Mouse (Mus musculus) stomach, postnatal 0 days (tissue): Measurements from ENCODE around the gene Gbp4.

Experiments
- CTCF ChIP-seq: IDR thresholded peaks from 2 replicates; pipeline ENCODE4 v1.5.1; 2016; ENCODE audit warnings: antibody characterized with exemption, low read depth, mild to moderate bottlenecking, moderate library complexity
- EP300 ChIP-seq: optimal IDR thresholded peaks from 2 replicates; pipeline ENCODE3; 2016; ENCODE audit warnings: antibody characterized with exemption

DNA sequence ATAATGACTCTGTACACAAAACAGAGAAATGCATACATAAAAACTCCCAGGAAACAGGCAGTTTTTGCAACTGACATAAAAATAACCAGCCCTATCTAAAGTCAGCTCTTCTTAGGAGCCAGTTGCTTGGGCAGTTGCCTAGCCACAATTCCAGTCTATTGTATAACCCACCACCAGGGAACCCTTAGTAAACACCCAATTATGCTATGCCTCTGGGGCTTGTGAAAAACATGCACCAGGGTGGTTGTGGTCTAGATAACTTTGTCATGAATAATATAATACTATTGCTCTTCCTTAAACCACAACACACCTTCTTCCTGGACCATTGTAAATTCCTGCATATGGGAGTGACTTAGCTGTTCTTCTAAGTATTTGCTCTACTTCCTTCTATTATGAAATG lies 14.7 kb upstream of the Gbp4 start:
- no peak for TF ChIP-seq CTCF
- TF ChIP-seq EP300 = no peak
